Mouse (Mus musculus) spleen, adult 2 months (tissue): ENCODE measurements around the gene Thbs3. TPM values are rescaled to one million over a fixed set of nuclear protein-coding genes. Genes with fewer than 3 reads are reported as not detected.

Source experiments
- DNase-seq, 2 experiments: peaks; one replicate each; pipeline versions ENCODE4 v3.0.0 to v3.0.0-alpha.2; 2012 to 2021; ENCODE audit warnings: low spot score in 2 of 2, low read depth in 1 of 2
- H3K27ac ChIP-seq: fragments of 200-500 bp; 2 replicates; pipeline ENCODE4 v1.5.1; 2012; ENCODE audit warnings: low read length, inconsistent platforms; ENCODE audit not compliant: insufficient read depth
- H3K27me3 ChIP-seq: fragments of 200-500 bp; 2 replicates; pipeline ENCODE4 v1.6.1; 2012; ENCODE audit warnings: mild to moderate bottlenecking, moderate library complexity, low read length, inconsistent platforms; ENCODE audit not compliant: control insufficient read depth, insufficient read depth
- H3K36me3 ChIP-seq: fragments of 200-500 bp; 2 replicates; pipeline ENCODE4 v1.6.1; 2012; ENCODE audit warnings: mild to moderate bottlenecking, low read length, inconsistent platforms; ENCODE audit not compliant: control insufficient read depth, insufficient read depth
- H3K4me1 ChIP-seq: fragments of 200-500 bp; 2 replicates; pipeline ENCODE4 v1.6.1; 2011; ENCODE audit warnings: inconsistent platforms; ENCODE audit not compliant: control insufficient read depth, insufficient read depth, insufficient read length
- H3K4me3 ChIP-seq: fragments of 200-500 bp; 2 replicates; pipeline ENCODE4 v1.5.1; 2011; ENCODE audit warnings: mild to moderate bottlenecking, inconsistent platforms; ENCODE audit not compliant: insufficient read depth, insufficient read length; ENCODE audit errors: extremely low read depth
- CTCF ChIP-seq: fragments of 200-500 bp; IDR thresholded peaks from 2 replicates; pipeline ENCODE4 v1.5.1; 2011; ENCODE audit warnings: mild to moderate bottlenecking, inconsistent platforms; ENCODE audit not compliant: insufficient read depth, insufficient read length, insufficient replicate concordance; ENCODE audit errors: extremely low read depth
- POLR2A ChIP-seq: fragments of 200-500 bp; IDR thresholded peaks from 2 replicates; pipeline ENCODE4 v1.6.1; 2011; ENCODE audit warnings: low read depth, low read length, inconsistent platforms
- WGBS: fragments of 180-500 bp; shearing (Covaris S2); methylation state at CpG from one replicate; pipeline ENCODE4 v1.1.7; 2018; 5-methylcytosine and 5-hydroxymethylcytosine counted together
- polyA plus RNA-seq: library from polyadenylated mRNA; depleted of rRNA; stranded (reverse); fragments of >200 nt; gene quantifications from 2 replicates; pipeline ENCODE4 v1.2.3, GENCODE M21; 2012

Thbs3 gene
- polyA plus RNA-seq, 1 experiment: 3.4 TPM

DNA sequence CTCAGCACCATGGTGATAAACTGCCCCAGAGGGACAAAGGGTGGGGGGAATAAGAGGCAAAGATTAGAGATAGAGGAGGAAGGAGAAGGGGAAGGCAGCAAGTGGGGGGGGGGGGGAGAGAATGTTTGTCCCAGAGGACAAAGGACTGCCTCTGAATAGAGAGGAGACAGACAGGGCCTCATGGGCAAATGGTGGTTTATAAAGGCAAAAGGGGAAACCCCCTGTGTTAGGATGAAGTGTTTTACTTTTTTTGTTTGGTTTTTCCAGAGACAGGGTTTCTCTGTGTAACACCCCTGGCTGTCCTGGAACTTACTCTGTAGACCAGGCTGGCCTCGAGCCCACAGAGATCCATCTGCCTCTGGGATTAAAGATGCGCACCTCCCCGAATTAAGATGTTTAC lies 45.2 kb downstream of the Thbs3 start:
- TF ChIP-seq CTCF: no peak
- no peak for TF ChIP-seq POLR2A
- Histone ChIP-seq H3K4me1 (no peaks in the 10 kb centered on the region), H3K27ac (no peak overlapping the region), H3K36me3 (no peaks in the 10 kb centered on the region), H3K4me3 (no peak overlapping the region), H3K27me3 (no peaks in the 10 kb centered on the region)
- DNase-seq: no peak
- WGBS: 84% methylated on average over 3 of the region's 3 CpGs

DNA sequence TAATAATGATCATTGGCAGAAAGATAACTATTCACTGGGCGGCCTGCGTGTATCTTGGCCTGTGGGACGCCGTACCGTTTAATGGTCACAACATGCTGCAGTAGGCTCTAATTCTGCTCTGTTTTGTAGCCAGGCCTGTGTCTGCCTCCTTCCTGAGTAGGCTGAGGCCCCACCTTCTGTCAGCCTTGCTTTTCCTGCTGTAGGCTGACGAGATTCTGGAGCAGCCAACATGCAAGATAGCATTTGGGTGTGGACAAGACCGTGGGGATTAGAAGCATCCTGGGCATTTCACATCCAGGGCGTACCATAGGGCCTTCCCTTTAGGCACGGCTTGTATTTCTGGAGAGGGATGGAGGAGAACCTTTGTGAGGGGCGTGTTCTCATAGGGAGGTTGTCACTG lies 47.4 kb downstream of the Thbs3 start:
- Histone ChIP-seq H3K27ac (no peak overlapping the region), H3K4me1 (no peaks in the 10 kb centered on the region; the same call in 1 of the 2 replicates), H3K27me3 (no peaks in the 10 kb centered on the region), H3K4me3 (no peak overlapping the region), H3K36me3 (no peaks in the 10 kb centered on the region)
- 57% methylated on average over 10 of the region's 10 CpGs for WGBS
- TF ChIP-seq POLR2A (no peak), CTCF (no peak)
- DNase-seq: no peak

DNA sequence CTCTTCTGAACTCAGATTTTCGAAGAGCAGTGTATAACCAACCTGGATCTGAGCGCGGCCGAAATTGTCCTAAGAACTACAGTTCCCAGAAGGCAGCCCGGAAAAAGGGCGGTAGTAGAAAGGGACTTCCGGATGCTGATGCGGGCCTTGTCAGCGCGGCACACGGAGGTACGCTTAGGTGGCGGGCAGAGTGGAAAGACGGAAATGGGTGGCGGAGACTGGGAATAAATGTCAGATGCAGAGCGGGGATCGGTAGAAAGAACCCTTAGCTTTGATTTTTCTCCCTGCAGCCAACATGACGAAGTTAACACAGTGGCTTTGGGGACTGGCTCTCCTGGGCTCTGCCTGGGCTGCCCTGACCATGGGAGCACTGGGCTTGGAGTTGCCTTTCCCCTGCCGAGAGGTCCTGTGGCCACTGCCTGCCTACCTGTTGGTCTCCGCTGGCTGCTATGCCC lies 51.5 kb downstream of the Thbs3 start:
- peak; percentile 56 to 75 for DNase-seq
- Histone ChIP-seq H3K27me3 (no peaks in the 10 kb centered on the region), H3K27ac (peak overlapping the region; percentile 74), H3K36me3 (no peaks in the 10 kb centered on the region; the same call in 1 of the 2 replicates), H3K4me1 (peaks cover 8% of the 10 kb centered on the region; the same call in 1 of the 2 replicates), H3K4me3 (peak overlapping the region; percentile 93)
- WGBS: under 1% methylated on average over 20 of the region's 20 CpGs
- TF ChIP-seq CTCF: no peak
- peak; percentile 93 for TF ChIP-seq POLR2A

DNA sequence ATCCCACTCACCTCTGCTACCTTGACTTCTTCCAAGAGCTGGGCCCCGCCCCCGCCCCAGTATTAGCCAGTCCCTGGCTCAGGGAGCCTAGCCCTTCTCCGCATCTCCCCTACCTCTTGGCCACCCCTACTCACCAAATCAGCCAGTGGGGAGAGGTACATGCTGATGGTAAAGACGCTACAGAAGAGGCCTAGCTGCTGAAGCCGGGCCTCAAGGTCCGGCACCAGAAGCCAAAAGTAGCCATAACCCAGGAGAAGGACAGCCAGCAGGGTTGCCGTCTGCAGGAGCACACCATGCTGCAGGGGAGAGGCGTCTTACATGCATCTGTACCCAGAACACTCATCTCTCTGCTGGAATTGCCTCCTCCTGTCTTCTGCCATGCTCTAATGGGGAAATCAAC lies 53.9 kb downstream of the Thbs3 start:
- Histone ChIP-seq H3K36me3 (no peaks in the 10 kb centered on the region; the same call in 1 of the 2 replicates), H3K4me1 (peaks cover 8% of the 10 kb centered on the region; the same call in 1 of the 2 replicates), H3K4me3 (no peak overlapping the region), H3K27me3 (no peaks in the 10 kb centered on the region), H3K27ac (no peak overlapping the region)
- no peak for DNase-seq
- TF ChIP-seq CTCF (no peak), POLR2A (no peak)
- WGBS: 89% methylated on average over 8 of the region's 8 CpGs

DNA sequence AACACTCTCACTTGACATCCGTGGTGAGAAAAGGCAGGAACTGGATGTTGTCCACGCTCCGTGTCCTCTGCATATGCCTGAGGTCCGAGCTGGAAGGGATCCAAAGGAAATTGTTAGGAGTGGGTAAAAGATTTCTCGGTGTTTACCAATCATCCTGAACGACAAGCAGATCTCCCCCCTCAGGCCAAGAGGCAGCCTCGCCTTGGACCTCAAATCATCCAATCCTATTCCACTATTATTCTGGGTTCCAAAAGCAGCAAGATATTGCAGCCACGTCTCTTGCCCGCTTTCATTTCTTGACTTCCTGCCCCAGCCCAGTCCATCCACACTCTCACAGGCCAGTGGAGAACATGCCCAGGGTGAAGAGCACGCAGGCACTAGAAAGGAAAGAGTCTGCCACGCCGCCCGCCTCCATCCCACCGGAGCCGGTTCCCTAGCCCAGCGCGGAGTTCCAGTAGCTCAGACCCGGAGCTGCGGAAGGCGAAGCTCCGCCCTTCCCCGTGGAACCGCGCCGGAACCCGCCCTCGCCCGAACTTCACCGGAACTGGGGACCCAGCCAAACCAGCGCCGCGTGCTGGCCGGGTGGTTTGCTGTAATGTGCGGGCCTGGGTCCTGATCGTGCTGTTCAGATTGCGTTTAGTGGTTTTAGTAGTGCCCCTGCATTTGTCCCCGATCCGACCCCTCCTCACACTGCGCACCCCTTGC lies 55.2 kb downstream of the Thbs3 start, which contains the start of gene Slc50a1:
TSS of gene Slc50a1 (minus strand) at position 520 of the 705 bp plus-strand sequence.
- Histone ChIP-seq H3K36me3 (no peaks in the 10 kb centered on the region; the same call in 1 of the 2 replicates), H3K27ac (peak within 1 kb of the TSS; percentile 88), H3K4me1 (peaks cover 8% of the 10 kb centered on the region; the same call in 1 of the 2 replicates), H3K4me3 (peak within 1 kb of the TSS; percentile 96), H3K27me3 (no peaks in the 10 kb centered on the region)
- DNase-seq: peak in 1 of 2 experiments; percentile 82
- WGBS: 1% methylated on average over 39 of the region's 39 CpGs
- TF ChIP-seq CTCF (peak; percentile 33; the same call in 1 of the 2 replicates), POLR2A (peak; percentile 77)

DNA sequence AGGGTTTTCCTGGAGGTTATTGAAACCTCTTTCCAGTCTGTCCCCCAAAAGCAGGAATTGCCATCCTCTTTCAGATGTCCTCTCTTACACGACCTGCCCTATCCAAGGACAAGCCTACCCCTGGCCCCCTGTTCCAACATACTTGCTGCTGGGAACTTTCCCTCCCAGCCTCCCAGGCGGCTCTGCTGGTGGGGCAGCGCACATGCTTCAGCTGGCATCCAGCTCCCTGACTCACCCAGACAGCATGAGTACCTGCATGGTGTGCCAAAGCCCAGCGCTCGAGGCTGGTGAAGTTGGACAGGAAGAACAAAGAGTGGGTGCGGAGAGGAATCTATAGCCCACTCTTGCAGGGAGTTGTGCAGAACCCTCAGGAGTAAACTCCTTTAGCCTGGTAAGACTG lies 55.9 kb downstream of the Thbs3 start:
- TF ChIP-seq CTCF (no peak), POLR2A (no peak)
- Histone ChIP-seq H3K4me1 (peaks cover 8% of the 10 kb centered on the region; the same call in 1 of the 2 replicates), H3K27ac (peak overlapping the region; percentile 88; the same call in 1 of the 2 replicates), H3K36me3 (no peaks in the 10 kb centered on the region; the same call in 1 of the 2 replicates), H3K4me3 (no peak overlapping the region), H3K27me3 (no peaks in the 10 kb centered on the region)
- DNase-seq: no peak
- WGBS: 79% methylated on average over 6 of the region's 6 CpGs

DNA sequence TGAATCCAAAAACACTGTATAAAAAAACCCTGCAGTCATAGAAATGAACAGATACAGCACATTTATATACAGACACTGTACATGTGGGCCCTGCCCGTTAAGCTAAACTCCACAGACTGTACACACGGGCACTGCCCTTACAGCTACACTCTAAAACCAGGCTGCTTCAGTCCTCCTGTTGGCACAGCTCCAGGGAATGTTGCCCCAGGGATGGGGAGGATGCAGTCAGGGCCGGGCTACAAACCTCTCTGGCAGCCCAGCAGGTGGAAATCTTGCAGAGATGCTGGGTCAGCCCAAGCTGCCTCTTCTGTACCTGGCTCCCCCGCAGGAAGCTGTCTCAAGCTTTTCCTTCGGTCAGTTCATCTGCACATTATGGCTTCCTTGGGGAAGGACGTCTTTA lies 56.8 kb downstream of the Thbs3 start:
- Histone ChIP-seq H3K4me3 (no peak overlapping the region), H3K27ac (no peak overlapping the region)
- 91% methylated on average over 6 of the region's 6 CpGs for WGBS

More for the DNA sequence above, 56.8 kb downstream of the Thbs3 start:
- Histone ChIP-seq H3K36me3 (no peaks in the 10 kb centered on the region; the same call in 1 of the 2 replicates), H3K27me3 (no peaks in the 10 kb centered on the region), H3K4me1 (peaks cover 8% of the 10 kb centered on the region; the same call in 1 of the 2 replicates)
- TF ChIP-seq CTCF (no peak), POLR2A (no peak; the same call in 1 of the 2 replicates)
- no peak for DNase-seq
